ENCODE assay signal across 23 mouse cellular contexts in the genomic region with DNA sequence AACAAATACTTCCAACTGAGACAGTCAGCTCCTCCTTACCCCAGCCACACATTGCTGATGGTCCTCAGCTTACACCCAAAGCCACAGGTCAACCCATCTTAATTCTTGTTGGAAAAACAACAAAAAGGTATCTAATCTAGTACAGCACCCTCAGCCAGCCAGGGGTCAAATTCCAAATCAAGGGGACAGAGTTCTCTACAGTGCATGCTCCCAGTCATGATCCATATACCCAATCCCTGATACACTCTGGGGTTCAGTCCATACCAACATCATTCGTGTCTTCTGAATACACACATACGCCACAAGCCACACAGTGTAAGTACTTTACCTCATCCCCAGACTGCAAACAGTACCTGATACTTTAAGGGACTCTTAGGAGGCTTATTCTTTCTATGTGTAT. TPM values are rescaled to one million over a fixed set of nuclear protein-coding genes. Genes with fewer than 3 reads are reported as not detected.
DNase-seq lines count a peak whose midpoint lies in the region; ATAC-seq and TF ChIP-seq lines count a peak whose summit lies in the region.
"Had no signal": no experiment of that assay in that cellular context is flagged by ENCODE, and none has a peak within 500 bp of the region (broad histone marks: within the 10 kb centered on the region; RNA-seq: fewer than 3 reads in every experiment).

No protein-coding gene starts in this region.

- ATAC-seq in intestine, embryonic 15.5 days: peak; percentile 49; the same call in 1 of the 2 replicates
- no peak for ATAC-seq in intestine, postnatal 0 days
- no peak for ATAC-seq in liver, embryonic 11.5 days (replicated peaks; ENCODE audit: low FRiP score)
- ATAC-seq in liver, embryonic 16.5 days (ENCODE audit: low read depth): peak; percentile 61
- no peak for ATAC-seq in forebrain, embryonic 11.5 days (replicated peaks; ENCODE audit: low FRiP score)
- ATAC-seq: forebrain, embryonic 14.5 days; Patski had no signal

- H3K4me3 ChIP-seq in intestine, embryonic 15.5 days (replicated peaks): no peak overlapping the region
- no peak overlapping the region for H3K4me3 ChIP-seq in intestine, postnatal 0 days (ENCODE audit: low read depth, low read length)
- peak overlapping the region; percentile 52; the same call in 1 of the 2 replicates for H3K4me3 ChIP-seq in liver, adult 2 months (ENCODE audit: insufficient read depth, low read depth, low read length)
- H3K4me3 ChIP-seq in liver, embryonic 11.5 days (ENCODE audit: low read depth, low read length): no peak overlapping the region
- no peak overlapping the region for H3K4me3 ChIP-seq in liver, embryonic 16.5 days (ENCODE audit: low read depth, low read length)
- no peak overlapping the region for H3K4me3 ChIP-seq in forebrain, embryonic 11.5 days (ENCODE audit: low read depth, low read length)
- H3K4me3 ChIP-seq: forebrain, embryonic 10.5 days; gastrocnemius, adult 2 months; hindbrain, embryonic 10.5 days had no signal

- WGBS in intestine, embryonic 15.5 days: 82% methylated on average over 2 of the region's 2 CpGs
- WGBS in intestine, postnatal 0 days: 80% methylated on average over 2 of the region's 2 CpGs
- 42% methylated on average over 2 of the region's 2 CpGs for WGBS in liver, adult 2 months
- WGBS in liver, embryonic 11.5 days: 87% methylated on average over 2 of the region's 2 CpGs
- 67% methylated on average over 2 of the region's 2 CpGs for WGBS in liver, embryonic 16.5 days (ENCODE audit: insufficient replicate concordance)
- WGBS in forebrain, embryonic 11.5 days: 90% methylated on average over 2 of the region's 2 CpGs

- H3K36me3 ChIP-seq in intestine, embryonic 15.5 days: no peaks in the 10 kb centered on the region
- H3K36me3 ChIP-seq in intestine, postnatal 0 days (ENCODE audit: control insufficient read depth, insufficient read depth): no peaks in the 10 kb centered on the region
- H3K36me3 ChIP-seq in liver, adult 2 months (ENCODE audit: control insufficient read depth, insufficient read depth, low read length): no peaks in the 10 kb centered on the region
- no peaks in the 10 kb centered on the region for H3K36me3 ChIP-seq in liver, embryonic 11.5 days (ENCODE audit: control insufficient read depth, insufficient read depth, low read length)
- H3K36me3 ChIP-seq in liver, embryonic 16.5 days (ENCODE audit: control insufficient read depth, insufficient read depth): no peaks in the 10 kb centered on the region
- no peaks in the 10 kb centered on the region for H3K36me3 ChIP-seq in forebrain, embryonic 11.5 days (ENCODE audit: control insufficient read depth, insufficient read depth, low read length)
- H3K36me3 ChIP-seq: forebrain, embryonic 10.5 days; G1E; hindbrain, embryonic 10.5 days had no signal

- no peak overlapping the region for H3K9ac ChIP-seq in intestine, embryonic 15.5 days
- no peak overlapping the region for H3K9ac ChIP-seq in intestine, postnatal 0 days (ENCODE audit: low read depth, low read length)
- H3K9ac ChIP-seq in liver, adult 2 months (ENCODE audit: low read depth, low read length): no peak overlapping the region
- H3K9ac ChIP-seq in liver, embryonic 11.5 days (ENCODE audit: low read depth, low read length): no peak overlapping the region
- no peak overlapping the region for H3K9ac ChIP-seq in liver, embryonic 16.5 days (ENCODE audit: low read depth, low read length)
- H3K9ac ChIP-seq in forebrain, embryonic 11.5 days (ENCODE audit: low read length): no peak overlapping the region
- H3K9ac ChIP-seq: forebrain, postnatal 0 days; hindbrain, embryonic 14.5 days had no signal

- no peak overlapping the region for H3K4me2 ChIP-seq in intestine, embryonic 15.5 days (replicated peaks)
- no peak overlapping the region for H3K4me2 ChIP-seq in intestine, postnatal 0 days (replicated peaks; ENCODE audit: low read depth)
- H3K4me2 ChIP-seq in liver, embryonic 11.5 days: no peak overlapping the region
- H3K4me2 ChIP-seq in liver, embryonic 16.5 days (ENCODE audit: low read depth, low read length): no peak overlapping the region
- no peak overlapping the region for H3K4me2 ChIP-seq in forebrain, embryonic 11.5 days (ENCODE audit: low read depth, low read length, severe bottlenecking)
- H3K4me2 ChIP-seq: heart, embryonic 11.5 days; hindbrain, embryonic 14.5 days had no signal

- no peaks in the 10 kb centered on the region for H3K9me3 ChIP-seq in intestine, embryonic 15.5 days
- no peaks in the 10 kb centered on the region for H3K9me3 ChIP-seq in intestine, postnatal 0 days (ENCODE audit: control insufficient read depth)
- no peaks in the 10 kb centered on the region for H3K9me3 ChIP-seq in liver, embryonic 11.5 days (ENCODE audit: control insufficient read depth, low read length)
- H3K9me3 ChIP-seq in liver, embryonic 16.5 days (replicated peaks; ENCODE audit: control insufficient read depth, low read length): no peaks in the 10 kb centered on the region
- H3K9me3 ChIP-seq in forebrain, embryonic 11.5 days (ENCODE audit: control insufficient read depth, low read length): no peaks in the 10 kb centered on the region
- H3K9me3 ChIP-seq: forebrain, embryonic 10.5 days; G1E; hindbrain, embryonic 10.5 days had no signal

- peak; percentile 84 for DNase-seq in liver, adult 2 months (ENCODE audit: extremely low read depth, low read depth, low spot score)
- no peak for DNase-seq in liver, embryonic 11.5 days (ENCODE audit: low spot score)
- DNase-seq in right cerebral cortex, adult 18-20 months: no peak
- DNase-seq in forebrain, embryonic 11.5 days (ENCODE audit: low spot score): no peak
- DNase-seq: adrenal gland, postnatal 10 days; adrenal gland, postnatal 36 days; B cell, adult 2 months; forebrain, postnatal 0 days; gastrocnemius, adult 2 months; gastrocnemius, postnatal 14 days; heart, adult 11 months; heart, postnatal 36 days had no signal

- no peaks in the 10 kb centered on the region for H3K79me2 ChIP-seq in liver, adult 2 months (ENCODE audit: control insufficient read depth, insufficient read depth, low read length)

- no peak for TF ChIP-seq POLR2A in liver, adult 2 months (IDR thresholded peaks at IDR 0.05; ENCODE audit: extremely low read depth, insufficient read depth, low read length)

- H3K4me1 ChIP-seq in intestine, embryonic 15.5 days (replicated peaks): 0 out of 2 replicates have a peak, but pooled peaks cover 2% of the 10 kb centered on the region
- no peaks in the 10 kb centered on the region for H3K4me1 ChIP-seq in intestine, postnatal 0 days (replicated peaks; ENCODE audit: control insufficient read depth, insufficient read depth, low read length)
- peaks cover 15% of the 10 kb centered on the region; the same call in 1 of the 2 replicates for H3K4me1 ChIP-seq in liver, adult 2 months (ENCODE audit: control insufficient read depth, insufficient read depth, low read length)
- 0 out of 2 replicates have a peak, but pooled peaks cover 2% of the 10 kb centered on the region for H3K4me1 ChIP-seq in liver, embryonic 11.5 days (replicated peaks; ENCODE audit: control insufficient read depth, insufficient read depth, low read length)
- H3K4me1 ChIP-seq in liver, embryonic 16.5 days (ENCODE audit: control insufficient read depth, low read depth, low read length): peaks cover 6% of the 10 kb centered on the region
- no peaks in the 10 kb centered on the region for H3K4me1 ChIP-seq in forebrain, embryonic 11.5 days (replicated peaks; ENCODE audit: control insufficient read depth, insufficient read depth, low read length)
- H3K4me1 ChIP-seq: forebrain, embryonic 10.5 days; hindbrain, embryonic 10.5 days had no signal

- no peaks in the 10 kb centered on the region for H3K27me3 ChIP-seq in intestine, embryonic 15.5 days (replicated peaks)
- H3K27me3 ChIP-seq in intestine, postnatal 0 days (replicated peaks; ENCODE audit: control insufficient read depth, insufficient read depth, low read length): no peaks in the 10 kb centered on the region
- no peaks in the 10 kb centered on the region for H3K27me3 ChIP-seq in liver, adult 2 months (ENCODE audit: control insufficient read depth, insufficient read depth, low read length)
- no peaks in the 10 kb centered on the region for H3K27me3 ChIP-seq in liver, embryonic 11.5 days (replicated peaks; ENCODE audit: control insufficient read depth, insufficient read depth, low read length)
- H3K27me3 ChIP-seq in liver, embryonic 16.5 days (ENCODE audit: control insufficient read depth, insufficient read depth, low read depth, low read length): no peaks in the 10 kb centered on the region
- no peaks in the 10 kb centered on the region for H3K27me3 ChIP-seq in forebrain, embryonic 11.5 days (ENCODE audit: control insufficient read depth, insufficient read depth, low read length)
- H3K27me3 ChIP-seq: CH12.LX had no signal

- no peak overlapping the region for H3K27ac ChIP-seq in intestine, embryonic 15.5 days
- H3K27ac ChIP-seq in intestine, postnatal 0 days (ENCODE audit: low read depth, low read length): no peak overlapping the region
- H3K27ac ChIP-seq in liver, adult 2 months (replicated peaks; ENCODE audit: insufficient read depth, low read depth, low read length): peak overlapping the region; percentile 38
- no peak overlapping the region for H3K27ac ChIP-seq in liver, embryonic 11.5 days (ENCODE audit: low read depth, low read length)
- H3K27ac ChIP-seq in liver, embryonic 16.5 days (ENCODE audit: low read length): no peak overlapping the region
- no peak overlapping the region for H3K27ac ChIP-seq in forebrain, embryonic 11.5 days (ENCODE audit: low read depth, low read length)
- H3K27ac ChIP-seq: forebrain, embryonic 10.5 days; gastrocnemius, adult 2 months; hindbrain, embryonic 10.5 days; hindbrain, embryonic 14.5 days had no signal

- TF ChIP-seq CTCF in intestine, postnatal 0 days (IDR thresholded peaks at IDR 0.05; ENCODE audit: low read depth): no peak
- TF ChIP-seq CTCF in liver, adult 2 months (IDR thresholded peaks at IDR 0.05; ENCODE audit: low read depth, low read length): no peak

RNA-seq across cellular contexts. Expression of gene Ddx27, which starts 8.6 kb away (rescaled TPM):
- polyA plus RNA-seq in intestine, embryonic 15.5 days (2015; fragmentation: Nextera tagmentation; extraction: Ambion mirVana): 45.9 and 47.7 TPM in 2 replicates
- polyA plus RNA-seq in intestine, postnatal 0 days (2015; fragmentation: Nextera tagmentation; extraction: Ambion mirVana): 15.8 and 16.3 TPM in 2 replicates
- total RNA-seq in liver, adult 2 months (2014; rRNA removed): 11.1 and 11.2 TPM in 2 replicates
- polyA plus RNA-seq in liver, adult 2 months (2012; rRNA removed): 8.7 and 13.4 TPM in 2 replicates
- 102 and 103 TPM in 2 replicates for polyA plus RNA-seq in liver, embryonic 11.5 days (2014; fragmentation: Nextera tagmentation; extraction: Ambion mirVana)
- polyA plus RNA-seq in liver, embryonic 16.5 days (2015; fragmentation: Nextera tagmentation; extraction: Ambion mirVana): 32.9 and 36.0 TPM in 2 replicates
- polyA plus RNA-seq in forebrain, embryonic 11.5 days (2014; fragmentation: Nextera tagmentation; extraction: Ambion mirVana): 56.8 and 60.3 TPM in 2 replicates

RNA-seq across cellular contexts. Expression of gene Stau1, which starts 10.3 kb away (rescaled TPM):
- polyA plus RNA-seq in intestine, embryonic 15.5 days (2015; fragmentation: Nextera tagmentation; extraction: Ambion mirVana): 62.8 and 70.5 TPM in 2 replicates
- polyA plus RNA-seq in intestine, postnatal 0 days (2015; fragmentation: Nextera tagmentation; extraction: Ambion mirVana): 30.0 and 31.0 TPM in 2 replicates
- 25.1 and 38.6 TPM in 2 replicates for total RNA-seq in liver, adult 2 months (2014; rRNA removed)
- 23.8 and 25.9 TPM in 2 replicates for polyA plus RNA-seq in liver, adult 2 months (2012; rRNA removed)
- 57.1 and 59.5 TPM in 2 replicates for polyA plus RNA-seq in liver, embryonic 11.5 days (2014; fragmentation: Nextera tagmentation; extraction: Ambion mirVana)
- 27.7 and 29.6 TPM in 2 replicates for polyA plus RNA-seq in liver, embryonic 16.5 days (2015; fragmentation: Nextera tagmentation; extraction: Ambion mirVana)
- 100 and 105 TPM in 2 replicates for polyA plus RNA-seq in forebrain, embryonic 11.5 days (2014; fragmentation: Nextera tagmentation; extraction: Ambion mirVana)

RNA-seq across cellular contexts. Expression of gene Znfx1, which starts 56.5 kb away (rescaled TPM):
- 7.7 and 7.8 TPM in 2 replicates for polyA plus RNA-seq in intestine, embryonic 15.5 days (2015; fragmentation: Nextera tagmentation; extraction: Ambion mirVana)
- 13.1 and 15.2 TPM in 2 replicates for polyA plus RNA-seq in intestine, postnatal 0 days (2015; fragmentation: Nextera tagmentation; extraction: Ambion mirVana)
- 21.6 and 23.8 TPM in 2 replicates for total RNA-seq in liver, adult 2 months (2014; rRNA removed)
- 20.5 and 23.3 TPM in 2 replicates for polyA plus RNA-seq in liver, adult 2 months (2012; rRNA removed)
- 10.1 and 11.2 TPM in 2 replicates for polyA plus RNA-seq in liver, embryonic 11.5 days (2014; fragmentation: Nextera tagmentation; extraction: Ambion mirVana)
- 10.2 and 11.8 TPM in 2 replicates for polyA plus RNA-seq in liver, embryonic 16.5 days (2015; fragmentation: Nextera tagmentation; extraction: Ambion mirVana)
- 6.0 and 7.4 TPM in 2 replicates for polyA plus RNA-seq in forebrain, embryonic 11.5 days (2014; fragmentation: Nextera tagmentation; extraction: Ambion mirVana)

Comparison
In these comparisons a context has a peak if more than half of its experiments do, and no peak if none do; other contexts are left out.
1. ATAC-seq: peak in intestine, embryonic 15.5 days (single experiment) and liver, embryonic 16.5 days (single experiment); none in intestine, postnatal 0 days (single experiment), liver, embryonic 11.5 days (single experiment) and forebrain, embryonic 11.5 days (single experiment).